Mouse (Mus musculus): ENCODE measurements around the gene Gabpa.

DNA sequence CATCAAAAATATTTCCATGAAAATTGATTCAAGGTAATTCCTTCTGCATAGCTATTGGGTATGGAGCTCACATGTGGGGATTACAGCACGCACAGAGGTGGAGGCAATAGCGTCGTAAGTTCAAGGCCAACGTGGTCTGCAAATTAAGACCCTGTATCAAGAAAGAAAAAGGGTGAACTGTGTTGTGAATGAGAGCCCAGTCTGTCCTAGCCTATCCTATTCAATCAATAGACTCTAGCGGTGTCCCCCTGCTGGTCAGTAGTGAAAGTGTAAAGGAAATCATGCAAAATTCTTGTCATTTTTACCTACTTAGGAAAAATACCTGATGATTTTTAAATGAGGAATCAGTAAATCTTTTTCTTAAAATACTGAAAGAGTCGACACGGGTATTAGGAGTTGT, 17.3 kb upstream of the Gabpa start:
- no peak for TF ChIP-seq POLR2A (IDR thresholded peaks at IDR 0.05; ENCODE audit: borderline replicate concordance, extremely low read depth, insufficient read depth, insufficient read length, poor library complexity, severe bottlenecking)
- TF ChIP-seq CTCF (IDR thresholded peaks at IDR 0.05; ENCODE audit: borderline replicate concordance, extremely low read depth, insufficient read depth, insufficient read length): peak; percentile 48; the same call in 1 of the 2 replicates
